Mouse (Mus musculus): ENCODE measurements at regions not wholly inside any gene's neighbourhood (a gene's known extent, or its start where the extent isn't known, plus 50 kb on each side); places are given as distances from the start of the nearest gene placed in this dataset.
A peak's percentile ranks its signal among the peaks of the same experiment; 100 is the strongest.

DNA sequence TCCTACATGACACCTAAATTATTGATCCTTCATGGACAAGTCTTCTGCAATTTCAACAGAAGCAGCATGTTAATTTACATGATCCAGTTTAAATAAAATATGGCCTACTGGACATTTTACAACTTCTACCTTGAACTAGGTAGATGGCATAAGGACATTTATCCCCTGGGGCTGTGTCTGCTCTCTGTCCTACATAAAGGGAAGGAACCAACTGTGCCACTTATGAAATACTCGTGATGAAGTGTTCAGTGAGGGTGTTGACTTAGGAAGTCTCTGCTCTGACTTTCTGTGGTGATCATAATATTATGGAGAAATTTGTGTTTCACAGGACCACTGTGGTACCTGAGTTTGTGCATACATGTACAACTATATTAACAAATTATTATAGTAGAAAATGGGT is 60.9 kb upstream of the Mbnl1 start:
- H3K36me3 ChIP-seq (ENCODE audit: control insufficient read depth, insufficient read depth, low read length): no peaks in the 10 kb centered on the region
- peaks cover 3% of the 10 kb centered on the region for H3K4me1 ChIP-seq (replicated peaks; ENCODE audit: control insufficient read depth, insufficient read depth, low read length)
- 60% methylated on average over 1 of the region's 1 CpGs for WGBS
- H3K4me2 ChIP-seq: no peak overlapping the region
- H3K27ac ChIP-seq (ENCODE audit: low read depth, low read length): no peak overlapping the region
- H3K27me3 ChIP-seq (replicated peaks; ENCODE audit: control insufficient read depth, insufficient read depth, low read length): no peaks in the 10 kb centered on the region
- no peak for ATAC-seq (replicated peaks; ENCODE audit: low FRiP score)
- H3K4me3 ChIP-seq (ENCODE audit: low read depth, low read length): no peak overlapping the region
- no peak overlapping the region for H3K9ac ChIP-seq (ENCODE audit: low read depth, low read length)
- DNase-seq (ENCODE audit: low spot score): no peak
- no peaks in the 10 kb centered on the region for H3K9me3 ChIP-seq (ENCODE audit: control insufficient read depth, low read length)

DNA sequence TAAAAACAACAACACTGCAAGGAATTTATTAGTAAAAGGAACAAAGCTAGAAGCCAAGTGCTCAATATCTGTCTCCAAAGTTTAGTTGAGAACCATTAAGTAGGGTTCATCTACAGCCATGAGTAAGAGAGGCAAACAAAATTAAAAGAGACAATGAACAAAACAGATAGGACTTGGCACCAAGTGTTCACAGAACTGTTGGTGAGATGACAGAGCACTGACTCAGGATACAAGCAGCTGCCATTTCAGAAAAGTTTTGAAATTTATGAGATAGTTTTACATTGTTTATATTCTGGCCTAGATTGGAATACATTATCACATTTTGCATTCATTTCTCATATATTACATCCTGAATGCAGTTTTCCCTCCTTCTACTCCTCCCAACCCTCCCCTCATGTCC is 60.4 kb upstream of the Mbnl1 start:
- Histone ChIP-seq H3K4me3 (ENCODE audit: low read depth, low read length) (no peak overlapping the region), H3K27ac (ENCODE audit: low read depth, low read length) (no peak overlapping the region), H3K9ac (ENCODE audit: low read depth, low read length) (no peak overlapping the region), H3K36me3 (ENCODE audit: control insufficient read depth, insufficient read depth, low read length) (no peaks in the 10 kb centered on the region), H3K4me2 (no peak overlapping the region), H3K9me3 (ENCODE audit: control insufficient read depth, low read length) (no peaks in the 10 kb centered on the region), H3K27me3 (replicated peaks; ENCODE audit: control insufficient read depth, insufficient read depth, low read length) (no peaks in the 10 kb centered on the region), H3K4me1 (replicated peaks; ENCODE audit: control insufficient read depth, insufficient read depth, low read length) (peaks cover 6% of the 10 kb centered on the region)
- ATAC-seq (replicated peaks; ENCODE audit: low FRiP score): no peak
- DNase-seq (ENCODE audit: low spot score): no peak

DNA sequence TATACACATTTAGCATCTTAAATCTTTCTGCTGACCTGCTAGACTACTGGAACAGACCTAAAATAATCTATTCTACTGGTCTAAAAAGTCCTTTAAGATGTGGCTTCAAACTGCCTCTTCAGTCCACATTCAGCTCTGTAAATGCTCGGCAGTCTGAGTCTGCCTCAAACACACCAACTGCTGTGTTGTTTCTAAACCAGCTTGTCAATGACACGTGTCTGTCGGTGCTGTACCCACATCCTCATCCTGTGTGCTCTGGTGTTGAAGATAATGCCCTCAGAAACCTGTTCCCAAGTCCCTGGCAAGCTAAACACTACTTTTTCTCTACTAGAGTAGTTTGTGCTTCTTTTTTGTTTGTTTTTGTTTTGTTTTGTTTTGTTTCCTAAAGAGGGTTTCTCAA is 58.9 kb upstream of the Mbnl1 start:
- no peak overlapping the region for H3K9ac ChIP-seq (ENCODE audit: low read depth, low read length)
- ATAC-seq (replicated peaks; ENCODE audit: low FRiP score): peak; percentile 79
- no peaks in the 10 kb centered on the region for H3K27me3 ChIP-seq (replicated peaks; ENCODE audit: control insufficient read depth, insufficient read depth, low read length)
- whole genome bisulfite sequencing: 31% methylated on average over 3 of the region's 3 CpGs
- no peaks in the 10 kb centered on the region for H3K9me3 ChIP-seq (ENCODE audit: control insufficient read depth, low read length)
- H3K4me2 ChIP-seq: no peak overlapping the region
- DNase-seq (ENCODE audit: low spot score): no peak
- H3K27ac ChIP-seq (ENCODE audit: low read depth, low read length): peak overlapping the region; percentile 16; the same call in 1 of the 2 replicates
- peaks cover 14% of the 10 kb centered on the region for H3K4me1 ChIP-seq (replicated peaks; ENCODE audit: control insufficient read depth, insufficient read depth, low read length)
- H3K4me3 ChIP-seq (ENCODE audit: low read depth, low read length): no peak overlapping the region
- no peaks in the 10 kb centered on the region for H3K36me3 ChIP-seq (ENCODE audit: control insufficient read depth, insufficient read depth, low read length)

DNA sequence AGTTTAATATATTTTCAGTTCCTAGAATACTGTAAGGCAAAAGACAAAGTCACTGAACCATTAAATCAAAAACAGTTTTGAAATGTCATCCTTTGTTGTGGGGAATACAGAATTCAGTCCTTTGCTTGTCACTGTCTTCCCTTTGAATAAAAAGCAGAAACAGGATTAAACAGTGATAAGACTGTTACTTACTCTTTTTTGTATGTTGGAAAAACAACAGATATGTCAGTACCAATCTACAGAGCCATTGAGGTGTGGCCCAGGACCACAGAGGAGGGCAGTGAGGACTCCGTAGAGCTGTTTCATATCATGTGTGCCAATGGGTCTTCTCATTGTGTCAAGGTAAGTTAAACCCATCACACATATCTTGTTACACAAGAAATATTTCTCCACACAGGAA is 55.6 kb upstream of the Mbnl1 start:
- Histone ChIP-seq H3K9ac (ENCODE audit: low read depth, low read length) (no peak overlapping the region), H3K9me3 (ENCODE audit: control insufficient read depth, low read length) (no peaks in the 10 kb centered on the region), H3K4me2 (no peak overlapping the region), H3K4me1 (replicated peaks; ENCODE audit: control insufficient read depth, insufficient read depth, low read length) (peaks cover 24% of the 10 kb centered on the region), H3K27ac (ENCODE audit: low read depth, low read length) (no peak overlapping the region), H3K4me3 (ENCODE audit: low read depth, low read length) (no peak overlapping the region), H3K36me3 (ENCODE audit: control insufficient read depth, insufficient read depth, low read length) (no peaks in the 10 kb centered on the region), H3K27me3 (replicated peaks; ENCODE audit: control insufficient read depth, insufficient read depth, low read length) (no peaks in the 10 kb centered on the region)
- DNase-seq (ENCODE audit: low spot score): no peak
- WGBS: 33% methylated on average over 1 of the region's 1 CpGs
- ATAC-seq (replicated peaks; ENCODE audit: low FRiP score): no peak

DNA sequence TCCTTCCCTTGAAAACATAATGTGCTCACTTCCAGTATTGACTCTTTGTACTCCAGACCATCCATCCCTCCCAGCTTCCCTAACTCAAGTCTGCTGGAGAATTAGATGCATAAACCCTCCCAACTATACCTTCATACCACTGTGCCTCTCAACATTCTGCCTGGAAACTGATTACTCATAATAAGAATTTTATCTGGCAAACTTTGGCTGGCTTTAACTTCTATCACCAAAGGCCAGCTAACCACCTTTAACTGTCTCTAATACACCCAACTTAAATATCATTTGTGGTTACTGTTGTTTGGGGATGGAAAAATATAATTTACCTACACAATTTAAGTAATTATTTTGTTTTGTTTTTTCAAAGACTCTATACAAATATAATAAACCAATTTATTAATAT is 54.0 kb upstream of the Mbnl1 start:
- DNase-seq (ENCODE audit: low spot score): no peak
- Histone ChIP-seq H3K27ac (ENCODE audit: low read depth, low read length) (no peak overlapping the region), H3K9me3 (ENCODE audit: control insufficient read depth, low read length) (no peaks in the 10 kb centered on the region), H3K4me3 (ENCODE audit: low read depth, low read length) (no peak overlapping the region), H3K4me2 (peak overlapping the region; percentile 27; the same call in 1 of the 2 replicates), H3K4me1 (replicated peaks; ENCODE audit: control insufficient read depth, insufficient read depth, low read length) (peaks cover 24% of the 10 kb centered on the region), H3K27me3 (replicated peaks; ENCODE audit: control insufficient read depth, insufficient read depth, low read length) (no peaks in the 10 kb centered on the region), H3K36me3 (ENCODE audit: control insufficient read depth, insufficient read depth, low read length) (no peaks in the 10 kb centered on the region), H3K9ac (ENCODE audit: low read depth, low read length) (no peak overlapping the region)
- ATAC-seq (replicated peaks; ENCODE audit: low FRiP score): peak; percentile 81

DNA sequence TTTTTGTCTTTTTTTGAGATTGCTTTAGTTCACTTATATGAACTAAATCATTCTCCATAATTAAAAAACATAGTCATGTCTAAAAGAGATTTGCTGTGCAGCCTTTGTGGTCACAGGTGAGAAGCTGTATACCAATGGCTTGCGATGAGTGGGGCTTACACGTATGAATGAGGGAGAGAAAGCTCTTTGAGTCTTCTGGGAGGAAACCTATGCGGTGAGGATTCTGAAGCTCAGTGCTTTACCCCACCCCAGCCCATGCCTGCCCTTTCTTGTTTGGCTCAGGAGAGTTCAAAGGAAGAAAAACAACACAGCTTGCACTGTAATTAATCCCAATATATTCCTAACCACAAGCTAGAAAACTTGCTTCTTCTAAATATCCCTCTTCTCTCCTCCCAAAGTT is 53.4 kb upstream of the Mbnl1 start:
- DNase-seq (ENCODE audit: low spot score) (no peak), ATAC-seq (replicated peaks; ENCODE audit: low FRiP score) (no peak)
- no peaks in the 10 kb centered on the region for H3K36me3 ChIP-seq (ENCODE audit: control insufficient read depth, insufficient read depth, low read length)
- H3K9me3 ChIP-seq (ENCODE audit: control insufficient read depth, low read length): no peaks in the 10 kb centered on the region
- H3K27ac ChIP-seq (ENCODE audit: low read depth, low read length): no peak overlapping the region
- no peak overlapping the region for H3K9ac ChIP-seq (ENCODE audit: low read depth, low read length)
- H3K4me1 ChIP-seq (replicated peaks; ENCODE audit: control insufficient read depth, insufficient read depth, low read length): peaks cover 24% of the 10 kb centered on the region
- 86% methylated on average over 3 of the region's 3 CpGs for WGBS
- no peak overlapping the region for H3K4me2 ChIP-seq
- no peak overlapping the region for H3K4me3 ChIP-seq (ENCODE audit: low read depth, low read length)
- no peaks in the 10 kb centered on the region for H3K27me3 ChIP-seq (replicated peaks; ENCODE audit: control insufficient read depth, insufficient read depth, low read length)

Measured in liver, embryonic 11.5 days (tissue).